Mouse (Mus musculus): ENCODE measurements at regions not wholly inside any gene's neighbourhood (a gene's known extent, or its start where the extent isn't known, plus 50 kb on each side); places are given as distances from the start of the nearest gene placed in this dataset.

DNA sequence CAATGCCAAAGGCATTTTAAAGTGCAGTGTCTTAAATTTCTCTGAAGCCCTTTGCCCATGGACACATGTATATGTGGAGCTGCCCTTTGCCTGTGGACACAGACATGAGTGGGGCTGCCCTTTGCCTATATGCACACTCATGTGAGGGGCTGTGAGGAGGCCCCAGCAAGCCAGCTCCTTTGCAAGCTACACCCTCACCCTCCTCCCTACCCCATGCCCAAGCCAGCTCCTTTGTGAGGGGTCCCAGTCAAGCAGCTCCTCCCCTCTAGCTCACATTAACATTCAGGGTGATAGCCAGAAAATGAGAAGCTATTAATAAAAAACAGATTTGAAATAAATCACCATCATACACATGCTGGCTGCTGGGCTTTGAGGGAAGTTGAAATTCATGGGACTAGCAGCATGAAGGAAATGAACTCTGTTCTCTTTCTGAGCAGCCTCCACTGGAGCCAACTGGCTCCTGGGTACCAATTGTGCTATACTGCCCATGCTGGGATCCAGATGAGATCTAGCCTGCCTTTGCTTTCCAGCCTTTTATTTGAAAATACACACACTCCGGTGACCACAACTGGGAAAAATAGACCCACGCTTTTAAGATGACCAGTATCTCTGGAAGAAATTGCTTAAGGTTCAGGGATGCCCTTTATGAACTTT lies 151.4 kb downstream of the Abcc12 start:
- DNase-seq: no peak

DNA sequence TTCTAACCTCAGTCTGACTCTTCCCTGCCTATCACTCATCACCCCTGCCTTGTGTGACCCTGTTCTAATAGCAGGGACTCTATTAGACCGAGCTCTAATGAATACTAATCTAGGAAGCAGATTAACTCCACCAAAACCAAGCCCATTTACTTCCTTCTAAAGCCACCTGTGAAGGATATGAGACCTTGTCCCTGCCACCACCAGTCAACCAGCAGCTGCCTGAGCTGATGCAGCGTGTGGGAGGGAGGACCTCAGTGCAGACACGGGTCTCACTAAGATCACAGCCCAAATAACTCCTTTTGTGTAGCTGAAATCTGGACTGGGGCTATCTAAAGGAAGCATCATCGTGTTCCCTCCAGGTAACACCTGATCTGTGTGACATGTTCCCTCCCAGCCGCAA lies 152.4 kb downstream of the Abcc12 start:
- no peak for DNase-seq

DNA sequence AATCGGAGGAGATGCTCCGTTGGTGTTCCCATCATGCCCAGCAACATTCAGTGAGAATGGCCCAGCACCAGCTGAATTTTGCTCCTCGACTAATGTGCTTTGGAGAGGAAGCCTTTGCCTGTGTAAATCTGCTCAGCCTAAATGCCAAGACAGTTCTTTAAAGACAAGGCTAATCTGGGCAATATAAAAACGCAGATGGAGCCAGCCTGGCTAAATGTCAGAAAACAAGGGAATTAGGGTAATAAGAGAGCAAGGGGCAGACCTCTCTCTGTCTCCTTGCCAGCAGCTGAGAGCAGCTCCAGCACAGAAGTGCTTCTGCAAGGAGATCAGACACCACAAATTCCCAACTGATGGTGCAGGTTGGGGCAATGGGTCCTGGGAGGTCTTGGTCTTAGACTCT lies 154.4 kb downstream of the Abcc12 start:
- DNase-seq: no peak

DNA sequence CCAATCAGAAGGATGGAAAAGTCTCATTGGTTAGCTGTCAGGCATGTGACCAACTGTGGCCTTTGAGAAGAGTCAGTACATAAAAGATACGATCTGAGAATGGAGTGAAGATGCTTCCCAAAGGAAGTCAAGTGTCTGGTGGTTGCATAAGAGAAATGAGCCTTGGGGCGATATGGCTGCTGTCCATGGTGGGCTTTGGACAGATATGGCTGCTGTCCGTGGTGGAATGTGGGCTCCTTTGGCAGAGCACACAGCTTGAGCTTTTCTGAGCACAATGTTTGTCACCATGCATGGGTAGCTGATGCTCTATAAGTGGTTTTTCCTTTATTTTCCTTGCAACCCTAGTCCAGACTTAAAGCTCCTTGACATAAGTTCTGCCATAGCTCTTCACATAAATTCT lies 155.1 kb downstream of the Abcc12 start:
- peak; percentile 24 to 39 for DNase-seq

DNA sequence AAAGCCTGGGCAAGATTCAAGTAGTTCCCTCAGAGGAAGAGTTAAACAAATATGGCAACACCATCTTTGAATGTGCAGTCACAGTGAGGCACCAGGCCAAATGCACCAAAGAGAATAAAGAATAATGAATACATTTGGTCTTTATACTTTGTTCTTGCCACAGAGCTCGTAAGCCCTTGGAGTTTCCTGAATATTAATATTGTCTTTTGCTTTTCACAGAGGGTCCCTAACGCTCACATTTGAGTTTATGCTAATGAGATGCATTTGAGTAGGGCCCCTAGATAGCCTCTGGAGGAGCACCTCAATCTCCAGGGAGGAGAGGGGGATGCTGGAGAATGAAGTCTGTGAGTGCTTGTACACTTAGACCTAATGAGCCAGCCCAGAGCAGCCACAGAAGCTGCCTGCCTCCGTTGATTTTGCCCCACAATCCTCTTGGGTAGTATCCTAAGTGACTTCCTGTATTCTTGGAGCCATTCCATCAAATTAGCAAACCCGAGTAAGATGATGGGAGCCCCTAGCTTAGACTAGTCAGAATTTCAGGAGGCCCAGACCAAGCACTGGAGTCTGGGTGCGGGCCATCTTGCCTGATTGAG lies 161.3 kb downstream of the Abcc12 start:
- DNase-seq: no peak

DNA sequence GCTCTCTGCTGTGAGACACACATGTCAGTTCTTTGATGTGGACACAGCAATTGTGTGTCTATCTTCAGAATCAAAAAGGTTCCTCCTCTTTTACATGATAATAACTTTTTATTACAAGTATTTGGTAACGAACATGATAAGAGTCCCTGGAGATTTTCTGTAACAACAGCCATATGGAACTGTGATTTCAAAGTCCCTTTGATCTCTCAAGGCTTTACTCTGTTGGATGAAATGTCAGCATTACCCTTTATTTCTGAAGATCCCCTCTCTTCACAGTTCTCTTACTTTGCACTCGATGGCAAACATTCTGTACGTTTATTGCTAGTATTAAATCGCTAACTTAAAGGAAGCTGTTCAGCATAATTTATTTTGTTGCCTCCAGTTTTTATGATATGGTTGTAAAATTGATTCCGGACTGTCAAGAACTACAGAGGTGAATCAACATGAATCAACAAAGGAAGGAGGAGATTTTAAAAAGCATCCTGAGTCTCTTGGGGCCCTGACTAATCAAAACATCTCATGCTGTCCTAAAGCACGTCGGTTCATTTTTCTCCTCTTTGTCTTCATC lies 162.0 kb downstream of the Abcc12 start:
- DNase-seq: no peak

DNA sequence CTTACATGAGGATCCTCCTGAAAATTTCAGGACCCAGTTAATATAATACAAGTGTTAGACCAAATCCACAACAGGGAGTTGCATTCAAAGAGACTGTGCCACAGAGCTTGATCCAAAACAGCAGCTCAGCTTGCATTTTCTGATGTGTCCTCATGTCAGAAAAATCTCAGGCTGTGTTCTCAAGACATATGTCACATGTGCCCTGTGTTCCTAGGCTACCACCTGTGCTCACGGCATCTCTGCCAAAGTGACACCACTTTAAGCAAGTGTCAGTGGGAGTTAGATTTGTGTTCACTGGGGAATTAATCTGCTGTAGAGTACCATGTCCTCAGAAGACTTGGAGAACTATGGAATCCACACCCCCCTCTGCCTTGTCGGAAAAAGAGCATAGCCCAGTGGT lies 165.3 kb downstream of the Abcc12 start:
- no peak for DNase-seq

DNA sequence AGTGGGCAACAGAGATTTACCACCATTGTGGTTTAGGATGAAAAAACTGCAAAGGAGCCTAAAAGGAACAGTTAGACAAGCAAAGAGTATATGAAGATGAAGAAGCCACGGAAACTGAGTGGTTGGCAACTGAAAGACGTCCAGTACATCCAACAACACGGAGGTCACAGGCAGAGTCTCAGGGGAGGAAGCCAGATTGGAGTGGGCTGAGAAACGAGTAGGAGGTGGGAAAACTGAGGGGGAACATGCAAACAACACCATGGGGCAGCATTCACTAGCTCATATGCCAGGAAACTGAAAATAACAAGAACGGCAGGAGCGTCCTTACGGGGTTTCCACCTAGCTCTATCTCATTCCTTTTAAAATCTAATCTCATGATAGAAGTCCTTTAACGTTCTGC lies 169.3 kb downstream of the Abcc12 start:
- no peak for DNase-seq

DNA sequence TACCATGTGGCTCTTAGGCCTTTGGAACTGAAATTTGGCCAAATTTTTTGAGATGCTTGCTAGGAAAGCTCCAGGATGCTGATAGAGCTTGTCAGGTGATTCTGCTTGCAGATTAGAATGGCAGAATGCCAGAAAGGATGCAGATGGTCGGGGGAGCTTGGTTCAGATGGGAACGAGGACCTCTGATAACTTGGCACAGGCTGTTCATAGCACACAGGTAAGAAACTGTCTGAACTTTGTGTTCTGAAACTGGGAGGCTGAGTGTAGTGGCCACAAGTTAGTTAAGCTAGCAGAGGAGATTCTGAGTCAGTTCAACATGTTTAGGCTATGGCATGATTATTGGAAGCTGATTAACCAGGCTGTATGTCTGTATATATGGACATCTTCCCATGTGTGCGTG lies 174.3 kb downstream of the Abcc12 start:
- no peak for DNase-seq

DNA sequence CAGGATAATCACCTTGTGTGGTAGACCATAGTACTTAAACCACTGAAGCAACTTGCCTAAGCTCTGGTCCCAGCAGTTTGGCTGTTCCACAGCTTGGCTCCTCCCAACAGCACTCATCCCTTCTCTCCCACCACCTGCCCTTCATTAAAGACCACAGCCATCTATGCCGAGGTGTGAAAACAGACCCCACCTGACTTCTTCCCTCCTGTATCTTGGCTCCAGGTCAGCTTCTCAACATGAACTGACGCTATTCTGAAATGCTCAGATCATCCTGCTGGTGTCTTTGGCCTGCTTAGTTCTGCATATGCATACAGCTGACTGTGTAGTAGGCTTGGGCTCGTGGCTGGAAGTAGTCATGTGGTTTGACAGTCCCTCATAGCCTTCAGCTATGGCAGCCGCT lies 177.1 kb downstream of the Abcc12 start:
- DNase-seq: no peak

DNA sequence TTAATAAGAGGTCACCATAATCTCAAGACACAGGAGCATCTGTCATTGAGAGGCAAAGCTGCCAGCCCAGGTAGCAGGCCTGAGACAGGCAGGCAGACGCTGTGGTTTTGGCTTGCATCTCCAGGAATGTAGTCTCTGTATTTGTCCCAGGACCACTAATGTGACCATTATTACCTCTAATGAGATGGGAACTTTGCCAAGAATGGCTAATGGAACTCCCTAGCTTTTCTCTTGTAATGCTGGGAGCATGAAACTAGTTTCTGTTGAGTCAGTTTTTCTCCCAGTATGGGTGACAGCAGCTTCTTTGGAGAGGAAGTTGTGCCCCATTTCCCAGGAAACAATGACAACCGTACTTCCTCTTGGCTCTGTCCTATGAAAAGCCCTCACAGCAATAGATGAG lies 178.5 kb downstream of the Abcc12 start:
- DNase-seq: no peak

DNA sequence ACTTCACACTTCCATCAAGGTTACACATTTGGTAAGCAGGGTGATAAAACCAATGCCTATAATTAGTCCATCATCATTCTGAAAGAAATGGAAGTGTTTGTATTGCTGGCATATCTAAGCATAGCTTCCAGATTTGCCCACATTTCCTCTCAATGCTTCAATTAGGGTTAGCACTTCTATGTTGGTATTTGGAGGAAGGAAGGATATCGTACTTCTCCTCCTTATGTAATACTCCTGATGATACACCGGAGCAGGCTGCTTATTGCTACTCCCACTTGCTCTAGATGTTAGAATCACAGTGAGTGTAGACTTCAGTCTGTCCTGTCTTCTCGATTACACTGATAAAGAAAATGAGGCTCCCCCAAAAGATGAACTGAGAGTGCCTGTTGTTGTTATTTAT lies 185.4 kb downstream of the Abcc12 start:
- DNase-seq: no peak

DNA sequence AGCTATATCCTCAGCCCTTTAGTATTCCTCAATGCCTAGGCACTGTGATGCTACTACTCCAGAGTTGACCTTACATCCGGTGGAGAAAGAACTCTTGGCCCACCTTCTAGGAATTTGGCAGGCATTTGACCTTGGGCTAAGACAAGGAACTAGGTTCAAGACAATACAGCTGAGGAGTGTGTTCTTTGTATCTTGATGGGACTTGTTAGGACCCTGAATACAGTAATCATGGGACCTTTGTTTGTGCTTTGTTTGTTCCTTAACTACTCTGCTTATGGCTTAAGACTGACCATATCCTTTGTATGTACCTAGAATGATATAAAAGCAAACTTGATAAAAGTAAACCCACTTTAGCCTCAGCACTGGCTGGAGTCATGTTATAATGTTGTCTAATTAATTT lies 186.7 kb downstream of the Abcc12 start:
- DNase-seq: no peak

DNA sequence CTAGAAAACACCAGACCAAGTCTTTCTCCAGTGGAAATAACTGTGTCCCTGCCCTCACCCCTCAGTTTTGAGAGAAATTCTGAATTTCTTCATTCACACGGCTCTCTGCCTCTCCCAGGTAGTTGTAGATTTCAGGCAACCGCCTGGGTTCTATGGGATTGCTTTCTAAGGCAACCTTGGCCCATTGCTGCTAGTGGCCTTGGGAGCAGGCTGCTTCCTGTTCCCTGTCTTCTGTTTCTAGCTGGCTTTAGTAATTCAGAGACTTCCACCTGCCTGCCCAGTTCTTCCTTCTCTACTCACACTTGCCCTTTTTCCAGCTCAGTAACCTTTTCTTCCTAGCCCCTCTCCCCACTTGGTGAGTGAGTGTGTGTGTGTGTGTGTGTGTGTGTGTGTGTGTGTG lies 187.1 kb downstream of the Abcc12 start:
- no peak for DNase-seq

DNA sequence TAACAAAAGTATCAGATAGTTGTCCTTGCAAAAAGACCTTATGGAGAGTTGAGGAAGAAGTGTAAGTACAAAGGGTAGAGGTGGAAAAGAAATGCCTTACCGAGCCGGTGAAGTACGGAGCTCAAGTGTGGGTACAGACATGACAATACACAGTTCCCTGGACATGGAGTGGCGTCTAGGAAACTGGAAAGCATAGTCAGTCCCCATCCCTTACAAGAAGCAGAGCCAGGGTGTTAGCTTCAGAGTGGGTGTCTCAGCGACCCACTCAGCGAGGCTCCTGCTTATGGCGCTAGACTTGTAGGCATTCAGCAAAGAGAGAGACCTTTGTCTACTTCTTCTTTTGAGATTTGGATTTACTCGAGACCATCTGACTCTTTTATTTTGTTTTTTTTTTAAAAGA lies 189.8 kb downstream of the Abcc12 start:
- DNase-seq: no peak

DNA sequence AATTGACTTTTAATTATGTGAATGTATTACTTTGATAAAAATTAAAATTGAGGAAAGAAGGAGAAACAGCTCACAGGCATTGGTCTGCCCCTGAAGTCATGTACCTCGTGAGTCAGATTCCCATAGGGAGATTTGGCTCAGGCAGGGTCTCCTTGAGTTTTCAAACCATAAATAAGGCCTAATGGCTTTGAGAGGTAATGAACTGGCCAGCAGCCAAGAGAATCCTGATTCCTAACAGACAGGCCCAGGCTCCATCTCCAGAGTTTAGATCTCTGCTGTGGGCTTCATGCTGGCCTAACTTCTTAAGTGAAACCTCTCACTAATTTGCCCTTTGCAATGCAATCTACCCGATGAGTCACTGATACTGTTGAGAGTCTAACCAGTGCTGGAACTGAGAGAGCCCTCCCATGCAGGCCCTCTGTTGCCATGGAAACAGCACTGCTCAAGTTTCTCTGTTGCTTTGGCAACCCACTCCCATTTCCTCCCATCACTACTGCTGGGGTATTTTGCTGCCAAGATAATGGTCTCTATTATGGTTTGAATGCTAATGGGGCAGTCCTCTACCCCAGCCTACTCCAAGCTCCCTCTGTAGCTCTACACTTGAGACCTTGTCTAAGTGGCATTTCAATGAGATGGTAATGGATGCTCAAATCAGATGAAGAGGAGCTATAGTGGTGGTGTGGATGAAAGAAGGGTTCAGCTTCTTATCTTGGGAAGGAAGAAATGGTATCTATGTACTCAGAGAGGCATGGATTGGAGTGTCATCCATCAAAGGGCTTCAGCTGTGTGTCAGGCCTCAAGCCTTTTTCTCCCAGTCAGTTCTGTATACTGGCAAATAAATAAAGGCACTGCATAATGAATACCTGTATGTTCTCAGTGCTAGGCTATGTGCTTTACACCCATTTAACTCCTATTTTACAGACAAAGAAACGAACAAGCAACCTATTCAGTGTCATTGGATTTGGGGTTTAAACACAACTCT lies 190.5 kb downstream of the Abcc12 start:
- no peak for DNase-seq

DNA sequence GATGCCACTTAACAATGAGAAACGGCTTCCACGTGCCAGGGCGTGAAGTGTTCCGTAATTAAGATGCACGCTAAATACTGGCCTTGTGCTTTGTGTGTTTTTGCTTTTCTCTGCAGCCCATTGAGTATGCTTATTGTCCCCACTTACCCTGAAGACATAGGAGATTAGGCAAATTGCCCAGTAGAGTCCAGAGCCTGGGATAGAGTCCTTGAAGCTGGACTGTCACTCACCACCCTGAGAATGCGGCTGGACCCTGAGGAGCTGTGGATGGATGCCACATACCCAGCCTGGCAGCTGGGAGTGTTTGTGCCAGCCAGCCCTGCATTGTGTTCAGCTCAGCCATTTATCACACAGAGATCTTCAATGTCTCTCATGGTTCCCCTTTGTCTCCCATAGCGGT lies 195.2 kb downstream of the Abcc12 start:
- no peak for DNase-seq

DNA sequence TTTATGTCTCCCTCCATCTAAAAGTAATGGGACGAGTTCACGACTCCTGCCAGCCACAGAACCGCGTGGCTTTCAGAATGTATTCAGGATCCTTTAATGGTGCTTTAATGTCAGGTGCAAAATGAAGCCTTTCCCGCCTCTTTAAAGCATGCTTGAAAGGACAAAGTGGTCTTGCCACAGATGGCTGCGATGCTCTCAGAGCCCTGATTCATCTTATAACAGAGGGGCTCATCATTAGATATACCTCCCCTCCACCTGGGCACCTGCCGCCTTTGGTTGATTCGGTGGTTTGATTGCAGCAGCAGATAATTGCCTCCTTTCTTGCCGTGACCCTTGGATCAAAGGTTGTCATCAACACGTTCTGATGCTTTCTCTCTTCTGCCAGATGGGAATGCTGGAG lies 198.5 kb downstream of the Abcc12 start:
- no peak for DNase-seq

DNA sequence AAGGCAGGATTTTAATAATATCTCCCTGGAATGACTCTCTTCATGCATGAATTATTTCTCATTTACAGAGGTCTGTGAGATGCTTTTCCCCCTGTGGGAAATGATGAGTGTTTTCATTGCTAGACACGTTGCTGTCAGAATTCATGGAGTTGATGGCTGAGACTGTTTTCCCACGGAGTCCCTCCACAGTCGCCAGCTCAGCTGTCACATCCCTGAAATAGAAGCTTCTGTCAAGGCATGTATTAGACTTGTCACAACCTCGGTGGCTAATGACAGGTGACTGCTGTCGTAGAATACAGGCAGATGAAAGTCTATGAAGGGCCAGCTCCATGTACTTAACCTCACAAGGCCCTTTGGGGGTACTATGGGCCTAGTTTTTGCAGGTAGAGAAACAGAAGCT lies 212.4 kb downstream of the Abcc12 start:
- DNase-seq: no peak

DNA sequence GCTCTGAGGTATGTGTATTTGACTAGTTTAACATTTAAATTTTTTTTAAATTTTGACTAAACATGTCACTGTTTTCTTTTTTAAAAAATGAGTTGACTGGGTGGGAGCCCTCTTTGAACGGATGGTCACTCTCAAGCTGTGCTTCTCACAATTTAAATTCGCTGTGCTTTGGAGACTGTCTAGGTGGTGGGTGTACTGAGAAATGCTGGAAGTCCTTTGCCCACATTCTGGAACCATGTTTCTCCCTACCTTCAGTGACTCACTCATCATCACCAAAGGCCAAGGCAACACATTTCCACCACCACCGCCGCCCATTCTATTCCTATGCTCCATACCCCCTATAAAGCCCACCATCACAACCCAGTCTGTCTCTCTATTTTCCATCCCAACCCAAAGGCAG lies 213.8 kb downstream of the Abcc12 start:
- no peak for DNase-seq

DNA sequence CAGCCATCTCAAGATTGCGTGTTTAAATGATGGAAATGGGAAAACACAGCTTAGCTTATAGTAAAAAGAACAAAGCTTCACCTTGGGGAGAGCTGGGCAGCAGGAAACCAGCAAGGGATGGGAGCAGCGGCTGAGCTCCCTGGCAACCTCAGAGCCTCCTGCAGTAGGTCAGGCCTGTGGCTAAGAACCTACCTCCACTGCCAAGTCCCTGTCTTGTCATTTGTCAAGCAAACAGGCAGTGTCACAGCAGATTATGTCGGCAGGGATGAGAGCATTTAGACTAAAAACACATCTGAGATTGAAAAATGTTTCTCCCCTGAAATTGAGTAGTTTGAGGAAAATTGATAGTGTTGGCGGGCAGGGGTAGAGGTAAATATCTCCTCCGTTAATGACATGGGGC lies 214.8 kb downstream of the Abcc12 start:
- DNase-seq: no peak

DNA sequence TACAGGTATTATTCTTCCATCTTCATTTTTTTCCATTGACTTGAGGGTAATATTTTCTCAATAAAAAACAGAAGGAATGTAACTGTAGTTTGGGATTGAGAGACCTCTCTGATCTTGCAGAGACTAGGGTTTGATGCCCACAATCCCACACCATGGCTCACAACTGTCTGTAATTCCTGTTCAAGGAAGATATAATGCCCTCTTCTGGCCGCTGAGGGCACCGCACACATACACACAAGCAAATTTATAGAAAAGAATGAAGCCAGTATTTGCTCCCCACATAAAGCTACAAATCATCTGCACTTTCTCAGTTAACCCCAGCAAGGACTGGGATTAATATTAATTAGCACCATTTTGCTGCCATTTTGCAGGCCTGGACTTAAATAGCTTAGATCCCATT lies 215.6 kb downstream of the Abcc12 start:
- DNase-seq: peak; percentile 22 to 24

DNA sequence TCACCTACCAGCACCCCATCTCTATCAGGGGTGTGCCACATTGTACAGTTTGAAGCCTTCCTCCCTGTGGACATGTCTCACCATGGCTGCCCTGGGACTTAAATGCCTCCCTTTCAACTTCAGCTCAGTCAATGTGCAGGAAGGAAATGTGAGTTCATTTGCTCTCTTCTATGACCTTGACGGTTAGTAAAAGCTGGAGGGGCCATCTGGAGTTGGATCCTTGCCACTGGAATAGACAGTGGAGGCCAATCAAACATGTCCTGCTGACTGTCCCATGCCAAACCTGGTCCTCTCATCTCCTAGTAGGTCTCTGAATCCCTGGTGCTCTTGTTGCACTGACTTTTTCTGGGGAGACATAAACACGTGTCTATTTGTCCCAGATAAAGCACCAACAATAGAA lies 220.2 kb downstream of the Abcc12 start:
- DNase-seq: no peak

DNA sequence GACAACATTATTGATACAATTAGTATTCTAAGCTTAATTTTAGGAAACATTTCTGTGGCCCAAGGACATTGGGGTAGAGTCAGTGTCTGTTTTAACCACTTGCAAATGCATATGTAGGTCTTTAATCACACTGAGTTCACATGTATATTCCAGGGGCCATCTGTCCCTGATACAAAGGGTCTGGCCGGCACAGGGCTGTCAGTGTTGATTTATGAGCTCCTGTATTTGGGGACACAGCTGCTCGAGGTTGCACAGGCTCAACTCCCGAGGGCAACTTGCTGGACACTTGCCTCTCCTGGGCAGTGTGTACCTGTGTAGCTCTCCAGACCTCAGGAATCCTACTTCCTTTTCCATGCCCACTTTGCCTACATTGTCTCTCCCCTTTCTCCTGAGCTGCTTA lies 221.0 kb downstream of the Abcc12 start:
- no peak for DNase-seq
